Mouse (Mus musculus) liver, embryonic 14.5 days (tissue): ENCODE measurements at regions not wholly inside any gene's neighbourhood (a gene's known extent, or its start where the extent isn't known, plus 50 kb on each side); places are given as distances from the start of the nearest gene placed in this dataset.

Experiments
- ATAC-seq: fragments of 200-750 bp; cut with Nextera tagmentation; 2 replicates; pipeline ENCODE4 v1.8.0; 2017; ENCODE audit warnings: moderate number of reproducible peaks, mild to moderate bottlenecking, moderate library complexity; ENCODE audit not compliant: insufficient read depth
- DNase-seq, 3 experiments: peaks; one replicate each; pipeline ENCODE4 v3.0.0-alpha.2; 2012 to 2013; ENCODE audit warnings: low read depth in 3 of 3, low spot score in 3 of 3
- H3K27ac ChIP-seq: fragments of 300-500 bp; sonication (generic); 2 replicates; pipeline ENCODE4 v1.5.1; 2014; ENCODE audit warnings: moderate library complexity, mild to moderate bottlenecking, control low read depth, inconsistent platforms
- H3K27me3 ChIP-seq: fragments of 300-500 bp; sonication (generic); 2 replicates; pipeline ENCODE4 v1.6.1; 2014; ENCODE audit warnings: mild to moderate bottlenecking, low read length, moderate library complexity; ENCODE audit not compliant: control insufficient read depth, insufficient read depth
- H3K36me3 ChIP-seq: fragments of 300-500 bp; sonication (generic); replicated peaks from 2 replicates; pipeline ENCODE4 v1.6.1; 2014; ENCODE audit warnings: low read depth; ENCODE audit not compliant: control insufficient read depth, insufficient read depth
- H3K4me1 ChIP-seq, 2 experiments: fragments of 200-500 bp in 1 of 2; fragments of 300-500 bp in 1 of 2; sonication (generic) in 1 of 2; replicated peaks; 2 replicates each; pipeline ENCODE4 v1.6.1; 2012 to 2014; ENCODE audit warnings: antibody characterized with exemption in 1 of 2, inconsistent platforms in 1 of 2, low read length in 1 of 2; ENCODE audit not compliant: control insufficient read depth in 2 of 2, insufficient read depth in 2 of 2
- H3K4me2 ChIP-seq: fragments of 300-500 bp; sonication (generic); 2 replicates; pipeline ENCODE4 v1.6.1; 2014; ENCODE audit warnings: low read depth, mild to moderate bottlenecking, control low read depth, moderate library complexity
- H3K4me3 ChIP-seq, 2 experiments: fragments of 200-500 bp in 1 of 2; fragments of 300-500 bp in 1 of 2; sonication (generic) in 1 of 2; 2 replicates each; pipeline ENCODE4 v1.5.1; 2012 to 2014; ENCODE audit warnings: low read depth in 2 of 2, low read length in 2 of 2, mild to moderate bottlenecking in 2 of 2, control low read depth in 1 of 2, inconsistent platforms in 1 of 2, moderate library complexity in 1 of 2; ENCODE audit not compliant: insufficient read depth in 1 of 2
- H3K9ac ChIP-seq: fragments of 300-500 bp; sonication (generic); replicated peaks from 2 replicates; pipeline ENCODE4 v1.6.1; 2014; ENCODE audit warnings: mild to moderate bottlenecking, control low read depth, moderate library complexity
- H3K9me3 ChIP-seq: fragments of 300-500 bp; sonication (generic); 2 replicates; pipeline ENCODE4 v1.6.1; 2016; ENCODE audit warnings: low read length, mixed read lengths; ENCODE audit not compliant: control insufficient read depth
- CTCF ChIP-seq: IDR thresholded peaks from 2 replicates; pipeline ENCODE4 v1.5.1; 2016; ENCODE audit warnings: antibody characterized with exemption, low read depth, control low read depth
- EP300 ChIP-seq: IDR thresholded peaks from 2 replicates; pipeline ENCODE4 v1.6.1; 2016; ENCODE audit warnings: antibody characterized with exemption, low read depth
- WGBS: fragments of 180-500 bp; shearing (Covaris S2); extraction: QIAGEN DNeasy Blood & Tissue Kit; methylation state at CpG from one replicate; pipeline ENCODE4 v1.1.7; 2014; ENCODE audit not compliant: insufficient replicate concordance; 5-methylcytosine and 5-hydroxymethylcytosine counted together

DNA sequence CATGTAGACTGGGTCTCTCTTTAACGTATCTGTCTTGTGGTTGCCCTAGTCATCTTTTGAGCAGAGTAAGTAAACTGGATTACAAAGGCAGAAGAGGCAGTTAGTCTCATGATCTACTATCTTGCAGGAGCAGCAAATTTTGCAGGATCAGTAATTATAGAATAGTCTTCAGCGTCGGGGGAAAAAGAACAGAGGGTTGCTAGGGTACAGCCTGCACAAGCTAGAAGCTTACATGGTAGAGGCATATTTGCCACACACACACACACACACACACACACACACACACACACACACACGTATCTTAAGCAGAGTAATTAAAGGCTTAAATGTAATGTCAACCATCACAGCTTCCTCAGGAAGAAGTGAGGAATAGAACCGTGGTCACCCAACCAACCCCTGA is 307.6 kb downstream of the Ptpru start:
- H3K9me3 ChIP-seq, result no peaks in the 10 kb centered on the region
- H3K27ac ChIP-seq, result no peak overlapping the region
- no peak overlapping the region for H3K9ac ChIP-seq
- no peaks in the 10 kb centered on the region for H3K4me1 ChIP-seq
- H3K4me2 ChIP-seq, result no peak overlapping the region
- ATAC-seq (no peak), DNase-seq (no peak)
- no peaks in the 10 kb centered on the region for H3K36me3 ChIP-seq
- no peak overlapping the region for H3K4me3 ChIP-seq
- 46% methylated on average over 5 of the region's 5 CpGs for WGBS
- no peak for TF ChIP-seq CTCF
- TF ChIP-seq EP300, result no peak
- no peaks in the 10 kb centered on the region for H3K27me3 ChIP-seq

DNA sequence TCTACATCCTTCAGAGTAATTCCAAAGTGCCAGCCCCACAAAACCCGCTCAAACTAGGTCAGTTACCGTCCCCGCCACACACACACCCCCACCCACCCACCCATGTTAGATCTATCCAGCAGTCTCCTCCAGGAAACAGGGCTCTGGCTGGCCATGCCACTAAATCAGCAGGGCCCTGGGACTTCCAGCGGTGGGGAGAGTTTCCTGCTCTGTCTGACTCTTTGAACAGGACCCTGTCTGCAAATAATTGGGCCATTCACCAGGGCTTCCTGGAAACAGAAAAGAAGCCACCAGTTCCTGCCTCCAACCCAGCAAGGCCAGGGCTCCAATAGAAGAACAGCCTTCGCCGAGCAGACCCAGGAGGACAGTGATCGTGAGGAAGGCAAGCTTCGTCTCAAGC is 307.1 kb downstream of the Ptpru start:
- 20% methylated on average over 8 of the region's 8 CpGs for WGBS
- no peak overlapping the region for H3K27ac ChIP-seq
- H3K4me2 ChIP-seq, result no peak overlapping the region
- no peak for TF ChIP-seq EP300
- TF ChIP-seq CTCF, result no peak
- H3K9me3 ChIP-seq, result no peaks in the 10 kb centered on the region
- no peaks in the 10 kb centered on the region for H3K4me1 ChIP-seq
- no peak overlapping the region for H3K9ac ChIP-seq
- DNase-seq (no peak), ATAC-seq (no peak)
- no peaks in the 10 kb centered on the region for H3K36me3 ChIP-seq
- no peaks in the 10 kb centered on the region for H3K27me3 ChIP-seq
- no peak overlapping the region for H3K4me3 ChIP-seq

DNA sequence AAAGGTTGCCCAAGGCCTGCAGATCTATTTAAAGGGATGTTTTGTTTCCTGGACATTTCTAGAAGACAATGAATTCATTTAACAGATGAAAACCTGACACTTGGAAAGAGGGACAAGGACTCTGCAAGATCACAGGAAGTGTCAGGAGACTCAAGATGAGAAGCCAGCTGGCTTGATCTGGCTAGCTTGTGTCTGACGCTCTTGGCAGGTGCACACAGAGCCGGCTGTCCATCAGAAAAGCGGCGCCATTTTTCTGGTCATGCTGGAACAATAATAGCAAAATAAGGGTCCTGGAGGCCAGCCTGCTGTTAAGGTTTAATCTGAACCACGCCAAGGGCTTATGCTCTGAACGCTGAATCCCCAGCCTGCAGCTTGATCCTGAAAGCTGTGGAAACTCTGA is 303.3 kb downstream of the Ptpru start:
- H3K9me3 ChIP-seq, result no peaks in the 10 kb centered on the region
- no peak overlapping the region for H3K9ac ChIP-seq
- ATAC-seq (no peak), DNase-seq (no peak)
- no peak overlapping the region for H3K27ac ChIP-seq
- no peaks in the 10 kb centered on the region for H3K4me1 ChIP-seq
- 67% methylated on average over 6 of the region's 6 CpGs for WGBS
- no peaks in the 10 kb centered on the region for H3K27me3 ChIP-seq
- H3K4me2 ChIP-seq, result no peak overlapping the region
- no peak for TF ChIP-seq CTCF
- no peak for TF ChIP-seq EP300
- no peaks in the 10 kb centered on the region for H3K36me3 ChIP-seq
- H3K4me3 ChIP-seq, result no peak overlapping the region

DNA sequence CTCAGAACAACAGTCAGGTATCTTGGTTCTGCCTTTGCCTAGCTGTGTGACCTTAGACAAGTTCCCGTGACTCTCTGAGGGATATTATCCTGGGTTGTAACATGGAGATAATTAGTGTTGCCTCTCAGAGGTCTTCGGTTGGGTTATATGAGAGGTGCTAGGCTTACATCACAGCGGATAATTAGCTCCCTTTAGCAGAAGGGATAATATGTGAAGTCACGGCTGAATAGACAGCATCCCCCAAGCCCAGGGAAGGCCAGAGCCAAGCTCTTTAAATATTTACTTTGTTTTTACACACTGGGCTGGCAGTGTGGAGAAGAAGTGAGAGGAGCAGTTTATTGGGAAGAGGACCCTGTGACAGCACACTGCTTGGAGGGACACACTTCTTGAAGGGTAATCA is 299.9 kb downstream of the Ptpru start:
- no peak overlapping the region for H3K27ac ChIP-seq
- WGBS, result 66% methylated on average over 4 of the region's 4 CpGs
- H3K4me1 ChIP-seq, result no peaks in the 10 kb centered on the region
- ATAC-seq, result no peak
- no peaks in the 10 kb centered on the region for H3K27me3 ChIP-seq
- H3K4me2 ChIP-seq, result no peak overlapping the region
- no peak overlapping the region for H3K9ac ChIP-seq
- H3K36me3 ChIP-seq, result no peaks in the 10 kb centered on the region
- no peak overlapping the region for H3K4me3 ChIP-seq
- DNase-seq, result no peak
- no peak for TF ChIP-seq CTCF
- no peak for TF ChIP-seq EP300
- H3K9me3 ChIP-seq, result no peaks in the 10 kb centered on the region

DNA sequence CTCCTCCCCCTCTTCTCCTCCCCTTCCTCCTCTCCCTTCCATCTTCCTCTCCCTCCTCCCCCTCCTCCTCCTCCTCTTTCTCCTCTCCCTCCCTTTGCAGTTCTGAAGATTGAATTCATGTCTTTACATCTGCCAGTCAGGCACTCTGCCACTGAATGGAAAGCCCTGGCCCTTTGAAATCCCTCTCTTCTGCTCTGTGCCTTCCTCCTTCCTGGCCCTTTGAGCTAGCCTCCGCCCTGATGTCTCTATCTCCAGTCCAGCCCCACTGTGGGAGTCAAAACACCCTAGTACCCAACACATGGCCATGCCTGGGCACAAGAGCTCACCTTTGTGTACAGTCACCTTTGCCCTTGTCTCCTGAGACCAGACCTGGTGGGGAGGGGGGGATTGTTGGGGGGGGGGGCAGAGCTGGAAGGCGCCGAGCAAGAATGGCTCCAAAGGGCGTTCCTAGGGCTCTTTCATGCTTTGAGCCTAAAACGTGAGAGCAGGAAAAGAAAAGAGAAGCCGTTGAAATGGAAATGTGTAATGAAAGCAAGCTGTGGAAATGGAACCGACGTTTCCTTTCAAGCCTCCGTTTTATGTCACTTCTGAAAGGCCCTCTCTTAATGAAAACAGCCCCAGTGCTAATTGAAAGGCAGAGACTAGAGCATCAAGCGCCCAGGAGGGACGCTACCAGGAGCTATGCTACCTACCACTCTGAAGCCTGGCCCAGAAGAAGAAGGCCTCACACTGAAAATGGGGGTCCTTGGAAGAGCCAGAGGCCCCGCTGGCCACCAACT is 291.5 kb downstream of the Ptpru start:
- H3K4me2 ChIP-seq, result no peak overlapping the region
- no peak overlapping the region for H3K9ac ChIP-seq
- no peaks in the 10 kb centered on the region for H3K4me1 ChIP-seq
- DNase-seq, result no peak
- no peaks in the 10 kb centered on the region for H3K9me3 ChIP-seq
- H3K36me3 ChIP-seq, result no peaks in the 10 kb centered on the region
- no peak overlapping the region for H3K4me3 ChIP-seq
- WGBS, result 62% methylated on average over 12 of the region's 12 CpGs
- no peak for TF ChIP-seq CTCF
- TF ChIP-seq EP300, result no peak
- no peaks in the 10 kb centered on the region for H3K27me3 ChIP-seq
- H3K27ac ChIP-seq, result no peak overlapping the region
- no peak for ATAC-seq
